Mouse (Mus musculus) ovary, postnatal 36 days (tissue): Measurements from ENCODE around the gene 1810049J17Rik.

Experiments used
- DNase-seq: peaks from one replicate; pipeline ENCODE4 v3.0.0; 2022; ENCODE audit warnings: low spot score, mixed read lengths

1810049J17Rik gene

GRCm38 (mm10) chr15:12346916-12347315, 25.2 kb upstream of the 1810049J17Rik start:
- DNase-seq: no peak

- no peak for DNase-seq
These were observed 19.7 kb upstream of the 1810049J17Rik start for GRCm38 (mm10) chr15:12341401-12341758.

GRCm38 (mm10) chr15:12340536-12341400, 19.1 kb upstream of the 1810049J17Rik start:
- no peak for DNase-seq

- DNase-seq: no peak
These were observed 16.1 kb upstream of the 1810049J17Rik start for GRCm38 (mm10) chr15:12337779-12338137.

- no peak for DNase-seq
These were observed 15.5 kb upstream of the 1810049J17Rik start for GRCm38 (mm10) chr15:12337030-12337778.

GRCm38 (mm10) chr15:12334381-12334780, 12.7 kb upstream of the 1810049J17Rik start:
- DNase-seq: no peak

- DNase-seq: no peak
These were observed 9.6 kb upstream of the 1810049J17Rik start for GRCm38 (mm10) chr15:12331300-12331699.

- no peak for DNase-seq
These were observed 9.2 kb upstream of the 1810049J17Rik start for GRCm38 (mm10) chr15:12330892-12331291.

- no peak for DNase-seq
These were observed 8.7 kb upstream of the 1810049J17Rik start for GRCm38 (mm10) chr15:12330389-12330788.

GRCm38 (mm10) chr15:12324326-12324725, 2.6 kb upstream of the 1810049J17Rik start:
- no peak for DNase-seq

- no peak for DNase-seq
These were observed 1.1 kb upstream of the 1810049J17Rik start for GRCm38 (mm10) chr15:12322676-12323402.

GRCm38 (mm10) chr15:12321091-12321787, 460 bp downstream of the 1810049J17Rik start, which contains the start of gene Golph3:
Golph3 (plus strand) TSS chr15:12321450.
- DNase-seq: peak; percentile 96

- DNase-seq: no peak
These were observed 1.1 kb downstream of the 1810049J17Rik start for GRCm38 (mm10) chr15:12320441-12321090.

GRCm38 (mm10) chr15:12319889-12320288, 1.8 kb downstream of the 1810049J17Rik start:
- no peak for DNase-seq

GRCm38 (mm10) chr15:12318451-12318850, 3.2 kb downstream of the 1810049J17Rik start:
- DNase-seq: no peak

- DNase-seq: no peak
These were observed 4.4 kb downstream of the 1810049J17Rik start for GRCm38 (mm10) chr15:12317290-12317689.

- no peak for DNase-seq
These were observed 5.7 kb downstream of the 1810049J17Rik start for GRCm38 (mm10) chr15:12315996-12316395.

GRCm38 (mm10) chr15:12314584-12314983, 7.1 kb downstream of the 1810049J17Rik start:
- DNase-seq: no peak

GRCm38 (mm10) chr15:12313255-12313654, 8.4 kb downstream of the 1810049J17Rik start:
- no peak for DNase-seq

- no peak for DNase-seq
These were observed 10.2 kb downstream of the 1810049J17Rik start for GRCm38 (mm10) chr15:12311465-12311864.

GRCm38 (mm10) chr15:12310676-12311075, 11.0 kb downstream of the 1810049J17Rik start:
- no peak for DNase-seq
